In the genomic region with DNA sequence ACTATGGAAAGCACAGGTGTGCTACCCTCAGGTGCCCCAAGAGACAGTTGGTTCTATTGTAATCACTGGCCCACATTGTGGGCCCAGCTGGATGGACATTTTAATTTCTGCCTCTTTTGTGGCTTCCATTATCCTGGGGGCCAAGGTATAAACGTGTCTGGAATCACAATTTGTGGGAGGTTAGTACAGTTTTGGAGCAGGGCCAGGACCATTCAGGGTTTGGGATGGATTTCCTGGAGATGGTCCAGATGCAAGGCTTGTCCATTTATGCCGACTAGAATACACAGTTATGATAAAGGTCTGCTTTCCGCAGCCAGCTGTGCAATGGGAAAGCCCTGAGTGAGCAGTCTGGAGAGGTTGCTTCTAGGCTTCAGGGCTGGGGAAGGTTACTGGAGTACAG, we compare ENCODE assay signal across 16 mouse cellular contexts. TPM values are rescaled to one million over a fixed set of nuclear protein-coding genes. Genes with fewer than 3 reads are reported as not detected.
DNase-seq lines count a peak whose midpoint lies in the region; ATAC-seq and TF ChIP-seq lines count a peak whose summit lies in the region.
"Had no signal": no experiment of that assay in that cellular context is flagged by ENCODE, and none has a peak within 500 bp of the region (broad histone marks: within the 10 kb centered on the region; RNA-seq: fewer than 3 reads in every experiment).

No protein-coding gene starts in this region.

- WGBS in intestine, embryonic 14.5 days = 32% methylated on average over 3 of the region's 3 CpGs
- 41% methylated on average over 3 of the region's 3 CpGs for WGBS in intestine, postnatal 0 days
- WGBS in neural tube, embryonic 13.5 days = 37% methylated on average over 3 of the region's 3 CpGs
- 32% methylated on average over 3 of the region's 3 CpGs for WGBS in stomach, embryonic 16.5 days

- no peak overlapping the region for H3K4me3 ChIP-seq in intestine, embryonic 14.5 days (ENCODE audit: low read depth, low read length)
- H3K4me3 ChIP-seq in intestine, postnatal 0 days (ENCODE audit: low read depth, low read length) = no peak overlapping the region
- no peak overlapping the region for H3K4me3 ChIP-seq in neural tube, embryonic 13.5 days
- H3K4me3 ChIP-seq in stomach, embryonic 16.5 days (replicated peaks; ENCODE audit: low read length) = no peak overlapping the region
- H3K4me3 ChIP-seq: heart, embryonic 12.5 days; limb, embryonic 15.5 days had no signal

- ATAC-seq in intestine, embryonic 14.5 days (replicated peaks; ENCODE audit: low FRiP score, low TSS enrichment, low read depth) = peak; percentile 77
- ATAC-seq in intestine, postnatal 0 days = no peak
- ATAC-seq in neural tube, embryonic 13.5 days (ENCODE audit: low read depth) = peak; percentile 67
- peak; percentile 64; the same call in 1 of the 2 replicates for ATAC-seq in stomach, embryonic 16.5 days (ENCODE audit: insufficient read depth, low FRiP score)

- TF ChIP-seq CTCF in intestine, postnatal 0 days (IDR thresholded peaks at IDR 0.05; ENCODE audit: low read depth) = no peak

- no peak overlapping the region for H3K9ac ChIP-seq in intestine, embryonic 14.5 days (ENCODE audit: low read length)
- H3K9ac ChIP-seq in intestine, postnatal 0 days (ENCODE audit: low read depth, low read length) = no peak overlapping the region
- no peak overlapping the region for H3K9ac ChIP-seq in neural tube, embryonic 13.5 days
- no peak overlapping the region for H3K9ac ChIP-seq in stomach, embryonic 16.5 days (ENCODE audit: low read length)
- H3K9ac ChIP-seq: heart, embryonic 12.5 days; limb, embryonic 15.5 days had no signal

- H3K36me3 ChIP-seq in intestine, embryonic 14.5 days (ENCODE audit: control insufficient read depth, insufficient read depth, low read length) = no peaks in the 10 kb centered on the region
- H3K36me3 ChIP-seq in intestine, postnatal 0 days (ENCODE audit: control insufficient read depth, insufficient read depth) = no peaks in the 10 kb centered on the region
- H3K36me3 ChIP-seq in neural tube, embryonic 13.5 days = no peaks in the 10 kb centered on the region
- H3K36me3 ChIP-seq in stomach, embryonic 16.5 days (ENCODE audit: control insufficient read depth, insufficient read depth, low read length) = no peaks in the 10 kb centered on the region
- H3K36me3 ChIP-seq: heart, embryonic 12.5 days; limb, embryonic 15.5 days had no signal

- no peak overlapping the region for H3K4me2 ChIP-seq in intestine, embryonic 14.5 days (ENCODE audit: low read length)
- H3K4me2 ChIP-seq in intestine, postnatal 0 days (replicated peaks; ENCODE audit: low read depth) = no peak overlapping the region
- no peak overlapping the region for H3K4me2 ChIP-seq in neural tube, embryonic 13.5 days
- H3K4me2 ChIP-seq in stomach, embryonic 16.5 days (ENCODE audit: low read depth, low read length) = no peak overlapping the region
- H3K4me2 ChIP-seq: heart, embryonic 12.5 days; limb, embryonic 15.5 days had no signal

- peaks cover 5% of the 10 kb centered on the region for H3K4me1 ChIP-seq in intestine, embryonic 14.5 days (replicated peaks; ENCODE audit: control insufficient read depth, insufficient read depth, low read length)
- no peaks in the 10 kb centered on the region for H3K4me1 ChIP-seq in intestine, postnatal 0 days (replicated peaks; ENCODE audit: control insufficient read depth, insufficient read depth, low read length)
- H3K4me1 ChIP-seq in neural tube, embryonic 13.5 days (replicated peaks) = peaks cover 10% of the 10 kb centered on the region; the same call in 1 of the 2 replicates
- H3K4me1 ChIP-seq in stomach, embryonic 16.5 days (ENCODE audit: control insufficient read depth, insufficient read depth, low read length) = peaks cover 2% of the 10 kb centered on the region; the same call in 1 of the 2 replicates
- H3K4me1 ChIP-seq: heart, embryonic 12.5 days; limb, embryonic 15.5 days had no signal

- no peaks in the 10 kb centered on the region for H3K27me3 ChIP-seq in intestine, embryonic 14.5 days (replicated peaks; ENCODE audit: control insufficient read depth, insufficient read depth, low read length)
- no peaks in the 10 kb centered on the region for H3K27me3 ChIP-seq in intestine, postnatal 0 days (replicated peaks; ENCODE audit: control insufficient read depth, insufficient read depth, low read length)
- no peaks in the 10 kb centered on the region for H3K27me3 ChIP-seq in neural tube, embryonic 13.5 days
- no peaks in the 10 kb centered on the region for H3K27me3 ChIP-seq in stomach, embryonic 16.5 days (ENCODE audit: control insufficient read depth, insufficient read depth, low read length)
- H3K27me3 ChIP-seq: heart, embryonic 12.5 days; limb, embryonic 15.5 days had no signal

- peak; percentile 20 to 45 for DNase-seq in cerebellum, postnatal 14 days
- DNase-seq in cerebellum, postnatal 4 days (ENCODE audit: low spot score in 2 of 2) = no peak
- peak; percentile 69 for DNase-seq in intestine, embryonic 14.5 days (ENCODE audit: low spot score)
- no peak for DNase-seq in neural tube, embryonic 10.5 days (ENCODE audit: extremely low spot score, low spot score)
- no peak for DNase-seq in layer of hippocampus, postnatal 10 days (ENCODE audit: low spot score in 2 of 2)
- DNase-seq: cerebellum, adult 11 months; gastrocnemius, postnatal 36 days; heart, postnatal 4 days; lung, adult 2 months; spleen, adult 18-20 months; thymus, postnatal 36 days had no signal

- H3K27ac ChIP-seq in intestine, embryonic 14.5 days (ENCODE audit: low read depth) = peak overlapping the region; percentile 51; the same call in 1 of the 2 replicates
- H3K27ac ChIP-seq in intestine, postnatal 0 days (ENCODE audit: low read depth, low read length) = no peak overlapping the region
- H3K27ac ChIP-seq in neural tube, embryonic 13.5 days (replicated peaks) = 0 out of 2 replicates have a peak overlapping the region, but pooled peaks have one; percentile 2
- H3K27ac ChIP-seq in stomach, embryonic 16.5 days (ENCODE audit: low read length) = no peak overlapping the region
- H3K27ac ChIP-seq: limb, embryonic 15.5 days had no signal

- H3K9me3 ChIP-seq in intestine, embryonic 14.5 days (ENCODE audit: control insufficient read depth, low read length) = no peaks in the 10 kb centered on the region
- no peaks in the 10 kb centered on the region for H3K9me3 ChIP-seq in intestine, postnatal 0 days (ENCODE audit: control insufficient read depth)
- H3K9me3 ChIP-seq in neural tube, embryonic 13.5 days = no peaks in the 10 kb centered on the region
- no peaks in the 10 kb centered on the region for H3K9me3 ChIP-seq in stomach, embryonic 16.5 days (replicated peaks; ENCODE audit: control insufficient read depth, low read length)
- H3K9me3 ChIP-seq: heart, embryonic 12.5 days; limb, embryonic 15.5 days had no signal

RNA-seq across cellular contexts. Expression of gene Sesn3, which starts 13.7 kb away (rescaled TPM):
- 29.9 and 30.5 TPM in 2 replicates for polyA plus RNA-seq in intestine, embryonic 14.5 days (2014; fragmentation: Nextera tagmentation; extraction: Ambion mirVana)
- polyA plus RNA-seq in intestine, postnatal 0 days (2015; fragmentation: Nextera tagmentation; extraction: Ambion mirVana) = 5.5 and 5.6 TPM in 2 replicates
- polyA plus RNA-seq in neural tube, embryonic 13.5 days (2015; fragmentation: Nextera tagmentation; extraction: Ambion mirVana) = 18.8 and 24.4 TPM in 2 replicates
- polyA plus RNA-seq in stomach, embryonic 16.5 days (2015; fragmentation: Nextera tagmentation; extraction: Ambion mirVana) = 10.6 and 12.0 TPM in 2 replicates
- total RNA-seq in layer of hippocampus, postnatal 10 days (2021) = 10 to 100 TPM; 58.2 to 61.1 TPM

Comparison
In these comparisons a context has a peak if more than half of its experiments do, and no peak if none do; other contexts are left out.
1. DNase-seq: peak in cerebellum, postnatal 14 days (2 of 2) and intestine, embryonic 14.5 days (single experiment); none in cerebellum, postnatal 4 days (0 of 2), neural tube, embryonic 10.5 days (single experiment) and layer of hippocampus, postnatal 10 days (0 of 2).
2. H3K27ac ChIP-seq: peak in intestine, embryonic 14.5 days (single experiment) and neural tube, embryonic 13.5 days (single experiment); none in intestine, postnatal 0 days (single experiment) and stomach, embryonic 16.5 days (single experiment).